Mouse (Mus musculus) neural tube, embryonic 11.5 days (tissue): ENCODE data around the gene Hist1h2bq. TPM values are rescaled to one million over a fixed set of nuclear protein-coding genes. Genes with fewer than 3 reads are reported as not detected.
"Not testable (repeated sequence)": the region's sequence is repeated elsewhere in the genome, so short reads cannot be mapped to it uniquely, and the experiment has no call there.

Experiments
- ATAC-seq: fragments of 200-750 bp; cut with Nextera tagmentation; 2 replicates; pipeline ENCODE4 v1.8.0; 2017; ENCODE audit warnings: moderate number of reproducible peaks, mild to moderate bottlenecking, moderate TSS enrichment, moderate library complexity; ENCODE audit not compliant: insufficient read depth, low FRiP score, low TSS enrichment
- DNase-seq: peaks from one replicate; pipeline ENCODE4 v3.0.0-alpha.2; 2015; ENCODE audit warnings: low spot score
- H3K27ac ChIP-seq: fragments of 300-500 bp; sonication (generic); 2 replicates; pipeline ENCODE4 v1.5.1; 2014; ENCODE audit warnings: low read depth, mild to moderate bottlenecking, low read length
- H3K27me3 ChIP-seq: fragments of 300-500 bp; sonication (generic); 2 replicates; pipeline ENCODE4 v1.6.1; 2014; ENCODE audit warnings: mild to moderate bottlenecking, low read length, mixed read lengths; ENCODE audit not compliant: control insufficient read depth, insufficient read depth
- H3K36me3 ChIP-seq: fragments of 300-500 bp; sonication (generic); 2 replicates; pipeline ENCODE4 v1.6.1; 2014; ENCODE audit warnings: mild to moderate bottlenecking, low read length, moderate library complexity, mixed read lengths; ENCODE audit not compliant: control insufficient read depth, insufficient read depth
- H3K4me1 ChIP-seq: fragments of 300-500 bp; sonication (generic); 2 replicates; pipeline ENCODE4 v1.6.1; 2014; ENCODE audit warnings: low read length, mixed read lengths; ENCODE audit not compliant: control insufficient read depth, insufficient read depth
- H3K4me2 ChIP-seq: fragments of 300-500 bp; sonication (generic); 2 replicates; pipeline ENCODE4 v1.6.1; 2014; ENCODE audit warnings: low read depth, mild to moderate bottlenecking, moderate library complexity
- H3K4me3 ChIP-seq: fragments of 300-500 bp; sonication (generic); 2 replicates; pipeline ENCODE4 v1.5.1; 2014; ENCODE audit warnings: low read depth, low read length
- H3K9ac ChIP-seq: fragments of 300-500 bp; sonication (generic); 2 replicates; pipeline ENCODE4 v1.6.1; 2014; ENCODE audit warnings: mild to moderate bottlenecking, low read length
- H3K9me3 ChIP-seq: fragments of 300-500 bp; sonication (generic); 2 replicates; pipeline ENCODE4 v1.6.1; 2016; ENCODE audit warnings: low read length; ENCODE audit not compliant: control insufficient read depth
- WGBS: fragments of 180-500 bp; shearing (Covaris S2); extraction: QIAGEN DNeasy Blood & Tissue Kit; methylation state at CpG from one replicate; pipeline ENCODE4 v1.1.7; 2014; 5-methylcytosine and 5-hydroxymethylcytosine counted together
- polyA plus RNA-seq: library from polyadenylated mRNA; unstranded; fragments of >200 nt; fragmentation: Nextera tagmentation; extraction: Ambion mirVana; gene quantifications from 2 replicates; pipeline ENCODE4 v1.2.1, GENCODE M21; 2014

Gene Hist1h2bq
- polyA plus RNA-seq, 1 experiment from 2014 or later: 20.3 TPM

GRCm38 (mm10) chr13:21783734-21784161 is 26.2 kb downstream of the Hist1h2bq start:
- peak overlapping the region; percentile 55 for H3K9ac ChIP-seq
- peak overlapping the region; percentile 87 for H3K27ac ChIP-seq
- ATAC-seq (no peak), DNase-seq (peak; percentile 53)
- no peaks in the 10 kb centered on the region for H3K36me3 ChIP-seq
- H3K4me3 ChIP-seq: peak overlapping the region; percentile 38
- peak overlapping the region; percentile 50 for H3K4me2 ChIP-seq
- H3K9me3 ChIP-seq: no peaks in the 10 kb centered on the region
- H3K4me1 ChIP-seq: peaks cover 13% of the 10 kb centered on the region; the same call in 1 of the 2 replicates
- H3K27me3 ChIP-seq: no peaks in the 10 kb centered on the region
- 3% methylated on average over 9 of the region's 9 CpGs for WGBS

- DNase-seq (peak; percentile 68), ATAC-seq (peak; percentile 60)
- Histone ChIP-seq H3K36me3 (no peaks in the 10 kb centered on the region), H3K4me3 (peak within 1 kb of the TSS; percentile 38), H3K9ac (peak within 1 kb of the TSS; percentile 60), H3K9me3 (no peaks in the 10 kb centered on the region), H3K27ac (peak within 1 kb of the TSS; percentile 87), H3K4me1 (peaks cover 13% of the 10 kb centered on the region; the same call in 1 of the 2 replicates), H3K27me3 (no peaks in the 10 kb centered on the region), H3K4me2 (peak within 1 kb of the TSS; percentile 66)
- 0% methylated on average over 13 of the region's 20 CpGs for WGBS
These were observed 26.8 kb downstream of the Hist1h2bq start, which contains the start of gene Hist1h3i for GRCm38 (mm10) chr13:21783255-21783617. TSS of gene Hist1h3i (minus strand) at chr13:21783370.

GRCm38 (mm10) chr13:21782361-21783254 is 27.4 kb downstream of the Hist1h2bq start:
- under 1% methylated on average over 14 of the region's 35 CpGs for WGBS

GRCm38 (mm10) chr13:21781639-21782038 is 28.4 kb downstream of the Hist1h2bq start:
- Histone ChIP-seq H3K27ac (no peak overlapping the region), H3K36me3 (no peaks in the 10 kb centered on the region), H3K4me3 (no peak overlapping the region), H3K9ac (no peak overlapping the region), H3K4me1 (peaks cover 13% of the 10 kb centered on the region; the same call in 1 of the 2 replicates), H3K4me2 (no peak overlapping the region), H3K9me3 (no peaks in the 10 kb centered on the region), H3K27me3 (no peaks in the 10 kb centered on the region)
- 89% methylated on average over 1 of the region's 1 CpGs for WGBS
- ATAC-seq: no peak
- DNase-seq: no peak

More at GRCm38 (mm10) chr13:21782361-21783254, 27.4 kb downstream of the Hist1h2bq start:
- not testable (repeated sequence) for H3K9me3 ChIP-seq, H3K36me3 ChIP-seq, ATAC-seq, H3K27me3 ChIP-seq
- peak; percentile 53 for DNase-seq
- Histone ChIP-seq H3K9ac (peak overlapping the region; percentile 60), H3K4me2 (peak overlapping the region; percentile 66), H3K27ac (peak overlapping the region; percentile 83), H3K4me1 (peaks cover 13% of the 10 kb centered on the region; the same call in 1 of the 2 replicates), H3K4me3 (peak overlapping the region; percentile 38)

GRCm38 (mm10) chr13:21781021-21781555 is 28.9 kb downstream of the Hist1h2bq start:
- no peak for DNase-seq
- peak overlapping the region; percentile 37; the same call in 1 of the 2 replicates for H3K4me3 ChIP-seq
- H3K9me3 ChIP-seq: no peaks in the 10 kb centered on the region
- H3K9ac ChIP-seq: no peak overlapping the region; the same call in 1 of the 2 replicates
- peaks cover 10% of the 10 kb centered on the region; the same call in 1 of the 2 replicates for H3K4me1 ChIP-seq
- no peak for ATAC-seq
- H3K27ac ChIP-seq: 0 out of 2 replicates have a peak overlapping the region, but pooled peaks have one; percentile 29
- no peaks in the 10 kb centered on the region for H3K27me3 ChIP-seq
- WGBS: 47% methylated on average over 6 of the region's 6 CpGs
- H3K36me3 ChIP-seq: no peaks in the 10 kb centered on the region
- peak overlapping the region; percentile 77 for H3K4me2 ChIP-seq

GRCm38 (mm10) chr13:21779767-21780731 is 29.9 kb downstream of the Hist1h2bq start, which contains the start of gene Hist1h1b:
TSS of gene Hist1h1b (minus strand) at chr13:21780625.
- Histone ChIP-seq H3K9ac (peak within 1 kb of the TSS; percentile 74), H3K9me3 (no peaks in the 10 kb centered on the region), H3K4me1 (peaks cover 9% of the 10 kb centered on the region; the same call in 1 of the 2 replicates), H3K36me3 (no peaks in the 10 kb centered on the region), H3K27ac (peak within 1 kb of the TSS; percentile 94), H3K4me3 (peak within 1 kb of the TSS; percentile 37), H3K4me2 (peak within 1 kb of the TSS; percentile 77), H3K27me3 (no peaks in the 10 kb centered on the region)
- under 1% methylated on average over 44 of the region's 44 CpGs for WGBS
- DNase-seq (peak; percentile 80), ATAC-seq (peak; percentile 35; the same call in 1 of the 2 replicates)

GRCm38 (mm10) chr13:21778814-21779766 is 30.9 kb downstream of the Hist1h2bq start:
- WGBS: 6% methylated on average over 33 of the region's 33 CpGs
- H3K4me2 ChIP-seq: peak overlapping the region; percentile 77
- H3K4me1 ChIP-seq: peaks cover 4% of the 10 kb centered on the region; the same call in 1 of the 2 replicates
- H3K9ac ChIP-seq: peak overlapping the region; percentile 74
- H3K27me3 ChIP-seq: no peaks in the 10 kb centered on the region
- H3K9me3 ChIP-seq: no peaks in the 10 kb centered on the region
- peak overlapping the region; percentile 37 for H3K4me3 ChIP-seq
- peak; percentile 80 for ATAC-seq
- DNase-seq: peak; percentile 83
- no peaks in the 10 kb centered on the region for H3K36me3 ChIP-seq
- peak overlapping the region; percentile 94 for H3K27ac ChIP-seq
